Mouse (Mus musculus) megakaryocyte-erythroid progenitor cell, adult 5-6 weeks (primary cell): ENCODE results near the gene Capn8. TPM values are rescaled to one million over a fixed set of nuclear protein-coding genes. Genes with fewer than 3 reads are reported as not detected.

Experiments
- ATAC-seq: replicated peaks from 2 replicates; pipeline ENCODE4 v1.8.0; 2016; ENCODE audit warnings: mild to moderate bottlenecking, inconsistent platforms; ENCODE audit not compliant: severe bottlenecking, poor library complexity, low FRiP score, low TSS enrichment
- total RNA-seq, 2 experiments: library from RNA; stranded (forward) in 1 of 2; stranded (reverse) in 1 of 2; fragments of 200-1000, 215-1000 nt in 1 of 2; fragments of >200 nt in 1 of 2; fragmentation: Nextera tagmentation in 1 of 2; gene quantifications; 2 replicates each; pipeline ENCODE4 v1.2.3; 2014 to 2017

The Capn8 gene
- total RNA-seq, 2 experiments from 2014 or later = not detected

- no peak for ATAC-seq
Measured at GRCm38 (mm10) chr1:182543136-182543535, 21.7 kb upstream of the Capn8 start.

GRCm38 (mm10) chr1:182543906-182544305 is 20.9 kb upstream of the Capn8 start:
- ATAC-seq = no peak

GRCm38 (mm10) chr1:182550761-182551160 is 14.0 kb upstream of the Capn8 start:
- ATAC-seq = no peak

- peak; percentile 91 for ATAC-seq
Measured at GRCm38 (mm10) chr1:182553649-182554375, 11.0 kb upstream of the Capn8 start.

GRCm38 (mm10) chr1:182558271-182558670 is 6.5 kb upstream of the Capn8 start:
- ATAC-seq = no peak

- no peak for ATAC-seq
Measured at GRCm38 (mm10) chr1:182559530-182559929, 5.3 kb upstream of the Capn8 start.

- ATAC-seq = no peak
Measured at GRCm38 (mm10) chr1:182560390-182561098, 4.3 kb upstream of the Capn8 start.

GRCm38 (mm10) chr1:182561945-182562514 is 2.8 kb upstream of the Capn8 start:
- ATAC-seq = no peak

- ATAC-seq = no peak
Measured at GRCm38 (mm10) chr1:182562576-182563370, 2.0 kb upstream of the Capn8 start.

GRCm38 (mm10) chr1:182565351-182565835 is 586 bp downstream of the Capn8 start:
- no peak for ATAC-seq

- no peak for ATAC-seq
Measured at GRCm38 (mm10) chr1:182571148-182571547, 6.3 kb downstream of the Capn8 start.

GRCm38 (mm10) chr1:182571973-182572372 is 7.2 kb downstream of the Capn8 start:
- no peak for ATAC-seq

GRCm38 (mm10) chr1:182573856-182574665 is 9.3 kb downstream of the Capn8 start:
- ATAC-seq = no peak

GRCm38 (mm10) chr1:182574666-182575049 is 9.9 kb downstream of the Capn8 start:
- no peak for ATAC-seq

- no peak for ATAC-seq
Measured at GRCm38 (mm10) chr1:182584169-182584568, 19.4 kb downstream of the Capn8 start.

- peak; percentile 58; the same call in 1 of the 2 replicates for ATAC-seq
Measured at GRCm38 (mm10) chr1:182585162-182585840, 20.5 kb downstream of the Capn8 start.

GRCm38 (mm10) chr1:182587706-182588105 is 22.9 kb downstream of the Capn8 start:
- no peak for ATAC-seq

GRCm38 (mm10) chr1:182591491-182591890 is 26.7 kb downstream of the Capn8 start:
- no peak for ATAC-seq
